Mouse (Mus musculus): ENCODE data around the gene Mlx.
A peak's percentile ranks its signal among the peaks of the same experiment; 100 is the strongest.

Mlx gene

GRCm38 (mm10) chr11:101086756-101087681 is at the start of gene Mlx:
TSS of gene Mlx (plus strand) at chr11:101087277.
- DNase-seq: peak; percentile 89

- DNase-seq: no peak
Measured at GRCm38 (mm10) chr11:101037795-101038194, 49.3 kb upstream of the Mlx start.

- DNase-seq: no peak
Measured at GRCm38 (mm10) chr11:101045826-101046225, 41.3 kb upstream of the Mlx start.

GRCm38 (mm10) chr11:101046440-101046839 is 40.6 kb upstream of the Mlx start:
- DNase-seq: no peak

- DNase-seq: no peak
Measured at GRCm38 (mm10) chr11:101047502-101047901, 39.6 kb upstream of the Mlx start.

- no peak for DNase-seq
Measured at GRCm38 (mm10) chr11:101050359-101050758, 36.7 kb upstream of the Mlx start.

GRCm38 (mm10) chr11:101051051-101051493 is 36.0 kb upstream of the Mlx start:
- DNase-seq: no peak

GRCm38 (mm10) chr11:101051617-101052016 is 35.5 kb upstream of the Mlx start:
- DNase-seq: no peak

GRCm38 (mm10) chr11:101052751-101053473 is 34.2 kb upstream of the Mlx start:
- DNase-seq: no peak

- no peak for DNase-seq
Measured at GRCm38 (mm10) chr11:101053974-101054373, 33.1 kb upstream of the Mlx start.

GRCm38 (mm10) chr11:101055418-101055817 is 31.7 kb upstream of the Mlx start:
- no peak for DNase-seq

GRCm38 (mm10) chr11:101056885-101057284 is 30.2 kb upstream of the Mlx start:
- DNase-seq: no peak

- peak; percentile 71 for DNase-seq
Measured at GRCm38 (mm10) chr11:101057860-101058259, 29.2 kb upstream of the Mlx start.

- DNase-seq: no peak
Measured at GRCm38 (mm10) chr11:101058726-101059125, 28.4 kb upstream of the Mlx start.

- no peak for DNase-seq
Measured at GRCm38 (mm10) chr11:101059473-101059872, 27.6 kb upstream of the Mlx start.

- peak; percentile 70 for DNase-seq
Measured at GRCm38 (mm10) chr11:101060126-101060525, 27.0 kb upstream of the Mlx start.

- DNase-seq: no peak
Measured at GRCm38 (mm10) chr11:101061049-101061448, 26.0 kb upstream of the Mlx start.

GRCm38 (mm10) chr11:101062165-101062884 is 24.8 kb upstream of the Mlx start:
- DNase-seq: no peak

- no peak for DNase-seq
Measured at GRCm38 (mm10) chr11:101062971-101063675, 24.0 kb upstream of the Mlx start.

GRCm38 (mm10) chr11:101063676-101064327 is 23.3 kb upstream of the Mlx start:
- DNase-seq: no peak

GRCm38 (mm10) chr11:101064462-101064861 is 22.6 kb upstream of the Mlx start:
- no peak for DNase-seq

- no peak for DNase-seq
Measured at GRCm38 (mm10) chr11:101065002-101065401, 22.1 kb upstream of the Mlx start.
